Mouse (Mus musculus): ENCODE results near the gene Ddx39. TPM values are rescaled to one million over a fixed set of nuclear protein-coding genes. Genes with fewer than 3 reads are reported as not detected.

Ddx39 gene
- polyA plus RNA-seq, 1 experiment, result 24.0 TPM

DNA sequence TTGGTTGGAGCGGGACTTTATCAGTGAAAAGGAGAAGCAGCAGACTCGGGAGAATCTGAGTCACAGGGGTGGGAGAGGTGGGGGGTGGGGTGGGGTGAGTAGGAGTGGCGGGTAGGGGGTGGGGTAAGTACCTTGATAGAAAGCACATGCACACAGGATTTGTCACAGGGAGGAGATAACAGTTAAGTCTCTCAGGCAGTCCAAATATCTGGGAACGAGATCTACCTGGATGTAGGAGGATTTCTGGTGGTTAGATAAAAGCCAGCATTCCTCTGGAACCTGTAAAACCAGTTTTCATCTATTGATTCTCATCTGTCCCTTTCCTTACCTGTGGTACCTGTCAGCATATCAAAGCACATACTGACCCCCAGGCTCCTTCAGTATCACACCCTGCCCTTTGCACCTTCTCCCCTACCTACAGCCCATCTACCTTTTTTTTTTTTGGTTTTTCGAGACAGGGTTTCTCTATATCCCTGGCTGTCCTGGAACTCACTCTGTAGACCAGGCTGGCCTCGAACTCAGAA is 42.2 kb downstream of the Ddx39 start:
- TF ChIP-seq CTCF (IDR thresholded peaks at IDR 0.05; ENCODE audit: insufficient read depth, low read length) (no peak), POLR2A (IDR thresholded peaks at IDR 0.05; ENCODE audit: borderline replicate concordance, extremely low read depth, low read depth, low read length) (no peak)
- H3K4me1 ChIP-seq (ENCODE audit: control insufficient read depth, insufficient read depth, low read length), result peaks cover 5% of the 10 kb centered on the region; the same call in 1 of the 2 replicates
- 73% methylated on average over 6 of the region's 6 CpGs for WGBS
- no peak for DNase-seq
- H3K4me3 ChIP-seq (replicated peaks; ENCODE audit: extremely low read depth, low read depth, low read length), result no peak overlapping the region

DNA sequence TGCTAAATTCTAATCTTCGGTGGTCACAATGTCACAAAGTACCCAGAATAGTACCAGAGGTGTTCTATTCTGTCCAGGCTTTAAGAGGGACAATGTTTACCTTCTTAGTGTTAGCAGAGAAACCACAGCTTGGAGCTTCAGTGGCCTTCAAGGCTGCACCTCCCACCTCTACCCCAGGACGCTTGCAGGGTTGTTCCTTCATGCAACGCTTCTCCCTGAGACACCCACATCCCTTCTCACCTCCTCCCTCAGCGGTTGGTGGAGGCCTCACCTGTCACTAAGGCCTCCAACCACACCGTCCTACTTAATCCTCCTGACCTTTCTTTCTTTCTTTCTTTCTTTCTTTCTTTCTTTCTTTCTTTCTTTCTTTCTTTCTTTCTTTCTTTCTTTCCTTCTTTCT is 43.3 kb downstream of the Ddx39 start:
- TF ChIP-seq CTCF (IDR thresholded peaks at IDR 0.05; ENCODE audit: insufficient read depth, low read length), result no peak
- peaks cover 5% of the 10 kb centered on the region; the same call in 1 of the 2 replicates for H3K4me1 ChIP-seq (ENCODE audit: control insufficient read depth, insufficient read depth, low read length)
- 67% methylated on average over 5 of the region's 5 CpGs for WGBS
- no peak for DNase-seq
- H3K4me3 ChIP-seq (replicated peaks; ENCODE audit: extremely low read depth, low read depth, low read length), result no peak overlapping the region

DNA sequence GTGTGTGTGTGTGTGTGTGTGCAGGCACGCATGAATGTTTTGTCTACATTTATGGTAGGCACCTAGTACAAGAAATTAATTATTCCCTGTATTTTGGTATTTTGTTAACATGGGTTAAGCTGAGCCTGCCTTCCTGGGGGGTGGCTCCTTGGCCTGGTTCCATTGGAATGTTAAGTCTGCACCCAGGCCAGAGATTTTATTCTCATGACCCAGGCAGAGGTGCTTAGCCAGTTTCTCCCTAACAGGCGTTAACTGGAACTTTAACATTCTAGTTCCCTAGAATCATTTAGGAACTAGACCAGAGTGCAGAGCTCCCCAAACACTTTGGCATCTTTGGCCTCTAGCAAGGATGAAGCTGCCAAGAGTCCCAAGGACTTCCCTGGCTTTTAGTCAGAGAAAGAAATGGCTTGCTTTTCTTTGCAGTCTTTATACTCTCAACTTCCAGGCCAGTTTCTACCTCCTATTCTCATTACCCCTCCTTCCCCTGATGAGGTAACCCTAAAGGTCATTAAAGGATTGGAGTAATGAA is 44.3 kb downstream of the Ddx39 start:
- Histone ChIP-seq H3K4me1 (ENCODE audit: control insufficient read depth, insufficient read depth, low read length) (peaks cover 5% of the 10 kb centered on the region; the same call in 1 of the 2 replicates), H3K4me3 (replicated peaks; ENCODE audit: extremely low read depth, low read depth, low read length) (no peak overlapping the region)
- WGBS, result 52% methylated on average over 2 of the region's 2 CpGs
- TF ChIP-seq POLR2A (IDR thresholded peaks at IDR 0.05; ENCODE audit: borderline replicate concordance, extremely low read depth, low read depth, low read length), result no peak
- TF ChIP-seq CTCF (IDR thresholded peaks at IDR 0.05; ENCODE audit: insufficient read depth, low read length), result no peak
- DNase-seq, result no peak

DNA sequence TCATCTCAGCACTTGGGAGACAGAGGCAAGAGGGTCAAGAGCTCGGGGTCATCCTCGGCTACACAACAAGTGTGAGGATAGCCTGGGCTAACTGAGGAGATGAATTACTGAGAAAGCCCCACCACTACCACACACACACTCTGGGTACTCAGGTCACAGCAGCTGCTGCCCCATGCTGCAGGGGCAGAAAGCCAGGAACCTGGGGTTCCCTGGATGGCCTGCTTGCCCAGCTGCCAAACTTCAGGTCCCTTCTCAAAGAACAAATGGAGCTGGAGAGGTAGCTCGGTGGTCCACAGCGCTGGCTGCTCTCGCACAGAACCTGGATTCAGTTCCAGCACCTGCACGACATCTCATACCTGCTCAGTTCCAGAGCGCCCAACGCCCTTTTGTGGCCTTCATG is 49.1 kb downstream of the Ddx39 start:
- no peak for DNase-seq
- Histone ChIP-seq H3K4me1 (ENCODE audit: control insufficient read depth, insufficient read depth, low read length) (peaks cover 6% of the 10 kb centered on the region), H3K4me3 (replicated peaks; ENCODE audit: extremely low read depth, low read depth, low read length) (no peak overlapping the region)
- WGBS, result 95% methylated on average over 8 of the region's 8 CpGs
- TF ChIP-seq POLR2A (IDR thresholded peaks at IDR 0.05; ENCODE audit: borderline replicate concordance, extremely low read depth, low read depth, low read length) (no peak), CTCF (IDR thresholded peaks at IDR 0.05; ENCODE audit: insufficient read depth, low read length) (no peak)

DNA sequence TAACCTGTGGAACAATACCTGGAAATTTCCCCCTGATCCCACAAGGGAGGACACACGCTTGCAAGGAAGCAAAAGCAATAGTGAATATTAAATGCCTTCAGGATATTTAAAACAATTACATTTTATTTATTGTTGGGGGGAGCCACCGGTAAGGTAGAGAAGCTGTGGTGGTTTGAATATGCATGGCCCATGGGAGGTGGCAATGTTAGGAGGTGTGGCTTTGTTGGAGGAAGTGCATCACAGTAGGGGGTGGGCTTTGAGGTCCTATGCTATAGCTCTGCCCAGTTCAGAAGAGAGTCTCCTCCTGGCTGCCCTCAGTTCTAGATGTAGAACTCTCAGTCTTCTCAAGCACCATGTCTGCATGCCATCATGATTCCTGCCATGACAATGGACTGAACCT is 49.7 kb downstream of the Ddx39 start:
- no peak for DNase-seq
- no peak for TF ChIP-seq POLR2A (IDR thresholded peaks at IDR 0.05; ENCODE audit: borderline replicate concordance, extremely low read depth, low read depth, low read length)
- no peak for TF ChIP-seq CTCF (IDR thresholded peaks at IDR 0.05; ENCODE audit: insufficient read depth, low read length)
- peaks cover 10% of the 10 kb centered on the region for H3K4me1 ChIP-seq (ENCODE audit: control insufficient read depth, insufficient read depth, low read length)
- 69% methylated on average over 2 of the region's 2 CpGs for WGBS
- no peak overlapping the region for H3K4me3 ChIP-seq (replicated peaks; ENCODE audit: extremely low read depth, low read depth, low read length)

DNA sequence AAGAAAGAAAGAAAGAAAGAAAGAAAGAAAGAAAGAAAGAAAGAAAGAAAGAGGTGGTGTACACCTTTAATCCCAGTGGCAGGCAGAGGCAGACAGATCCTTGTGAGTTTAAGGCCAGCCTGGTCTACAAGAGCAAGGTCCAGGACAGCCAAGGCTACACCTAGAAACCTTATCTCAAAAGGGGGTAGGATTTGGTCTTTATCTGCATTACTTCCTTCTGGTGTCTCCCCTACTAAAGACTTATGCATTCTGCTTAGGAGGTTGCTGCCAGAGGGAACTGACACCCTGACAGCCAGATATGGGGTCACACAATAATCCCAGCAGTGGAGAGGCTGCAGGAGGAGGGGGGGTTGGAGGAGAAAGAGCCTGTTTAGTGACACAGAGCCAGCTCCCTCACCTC is 50.7 kb downstream of the Ddx39 start:
- Histone ChIP-seq H3K4me1 (ENCODE audit: control insufficient read depth, insufficient read depth, low read length) (peaks cover 11% of the 10 kb centered on the region), H3K4me3 (replicated peaks; ENCODE audit: extremely low read depth, low read depth, low read length) (no peak overlapping the region)
- TF ChIP-seq POLR2A (IDR thresholded peaks at IDR 0.05; ENCODE audit: borderline replicate concordance, extremely low read depth, low read depth, low read length), result no peak
- TF ChIP-seq CTCF (IDR thresholded peaks at IDR 0.05; ENCODE audit: insufficient read depth, low read length), result no peak
- no peak for DNase-seq

DNA sequence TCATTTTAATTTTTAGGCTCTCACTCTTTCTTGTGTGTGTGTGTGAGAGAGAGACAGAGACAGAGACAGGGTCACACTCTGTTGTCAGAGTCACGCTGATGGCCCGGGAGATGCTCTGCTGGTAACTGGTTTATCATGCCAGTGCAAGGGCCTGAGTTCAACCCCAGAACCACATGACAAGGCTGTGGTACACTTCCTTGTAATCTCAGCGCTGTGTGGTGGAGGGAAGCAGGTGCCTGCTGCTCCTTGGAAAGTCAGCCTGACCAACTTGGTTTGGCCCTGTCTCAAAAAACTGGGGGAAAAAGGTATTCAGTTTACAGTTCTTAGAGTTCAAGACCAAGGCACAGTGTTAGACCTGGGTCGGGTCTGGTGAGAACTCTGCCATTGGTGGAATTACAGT is 52.5 kb downstream of the Ddx39 start:
- WGBS, result 79% methylated on average over 4 of the region's 4 CpGs
- no peak for DNase-seq
- H3K4me3 ChIP-seq (replicated peaks; ENCODE audit: extremely low read depth, low read depth, low read length), result no peak overlapping the region
- TF ChIP-seq POLR2A (IDR thresholded peaks at IDR 0.05; ENCODE audit: borderline replicate concordance, extremely low read depth, low read depth, low read length) (no peak), CTCF (IDR thresholded peaks at IDR 0.05; ENCODE audit: insufficient read depth, low read length) (no peak)
- H3K4me1 ChIP-seq (ENCODE audit: control insufficient read depth, insufficient read depth, low read length), result peaks cover 15% of the 10 kb centered on the region

DNA sequence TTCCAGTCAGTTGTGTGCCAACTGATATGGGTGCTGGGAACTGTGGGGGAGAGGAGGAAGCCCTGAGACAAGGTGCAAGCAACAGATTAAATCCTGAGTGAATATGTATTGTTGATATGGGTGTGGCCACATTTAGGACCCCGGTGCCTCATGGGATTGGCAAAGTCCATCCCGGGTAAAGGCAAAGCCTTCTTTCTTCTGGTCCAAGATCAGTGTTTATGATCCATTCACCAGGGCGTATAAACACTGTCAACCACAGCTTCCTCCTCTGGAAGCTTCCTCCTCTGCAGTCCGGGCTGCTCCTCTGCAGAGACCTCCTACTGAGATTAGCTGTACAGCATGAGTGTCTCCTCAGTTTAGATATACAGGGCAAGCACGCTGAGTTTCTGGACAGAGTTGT is 53.5 kb downstream of the Ddx39 start:
- peak; percentile 40 for DNase-seq

DNA sequence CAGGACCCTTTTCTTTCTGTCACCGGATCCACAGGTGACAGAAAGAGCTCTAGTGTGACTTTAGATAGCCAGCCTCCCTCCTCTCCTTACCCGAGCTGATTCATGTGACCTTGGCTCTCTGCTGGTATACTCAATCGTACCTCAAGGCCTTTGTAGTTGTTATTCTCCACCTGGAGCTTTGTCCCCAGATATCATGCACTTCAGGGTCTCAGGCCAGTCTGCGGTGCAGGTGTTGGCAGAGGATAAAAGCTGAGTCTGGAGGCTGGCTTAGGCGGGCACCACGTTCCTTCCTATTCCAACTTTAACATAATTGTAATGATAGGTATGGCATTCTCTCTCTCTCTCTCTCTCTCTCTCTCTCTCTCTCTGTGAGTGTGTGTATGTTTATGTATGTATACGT is 54.7 kb downstream of the Ddx39 start:
- H3K4me3 ChIP-seq (replicated peaks; ENCODE audit: extremely low read depth, low read depth, low read length), result no peak overlapping the region
- DNase-seq, result no peak
- no peak for TF ChIP-seq POLR2A (IDR thresholded peaks at IDR 0.05; ENCODE audit: borderline replicate concordance, extremely low read depth, low read depth, low read length)
- no peak for TF ChIP-seq CTCF (IDR thresholded peaks at IDR 0.05; ENCODE audit: insufficient read depth, low read length)
- peaks cover 22% of the 10 kb centered on the region for H3K4me1 ChIP-seq (ENCODE audit: control insufficient read depth, insufficient read depth, low read length)
- WGBS, result 60% methylated on average over 7 of the region's 7 CpGs

More for the DNA sequence above, 53.5 kb downstream of the Ddx39 start:
- H3K4me3 ChIP-seq (replicated peaks; ENCODE audit: extremely low read depth, low read depth, low read length), result no peak overlapping the region
- peak; percentile 8; the same call in 1 of the 2 replicates for TF ChIP-seq POLR2A (IDR thresholded peaks at IDR 0.05; ENCODE audit: borderline replicate concordance, extremely low read depth, low read depth, low read length)
- TF ChIP-seq CTCF (IDR thresholded peaks at IDR 0.05; ENCODE audit: insufficient read depth, low read length), result no peak
- WGBS, result 12% methylated on average over 5 of the region's 5 CpGs
- H3K4me1 ChIP-seq (ENCODE audit: control insufficient read depth, insufficient read depth, low read length), result peaks cover 22% of the 10 kb centered on the region

DNA sequence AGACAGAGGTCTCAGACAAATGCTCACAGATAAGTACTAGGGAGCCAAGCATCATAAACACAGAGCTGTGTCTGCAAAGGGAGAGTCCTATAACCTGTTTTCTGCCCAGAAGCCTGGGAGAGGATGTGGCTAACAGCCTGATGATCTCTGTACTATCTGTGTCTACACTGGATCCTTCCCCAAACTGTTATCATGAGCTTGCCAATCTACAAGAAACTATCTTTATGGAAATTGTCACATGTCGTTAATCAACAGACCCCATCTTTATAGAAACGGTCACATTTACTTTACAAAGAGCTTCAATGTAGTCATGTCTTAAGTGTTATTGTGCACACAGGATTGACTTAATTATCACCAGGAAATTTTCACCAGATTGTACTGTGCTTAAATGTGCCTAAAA is 55.7 kb downstream of the Ddx39 start:
- TF ChIP-seq CTCF (IDR thresholded peaks at IDR 0.05; ENCODE audit: insufficient read depth, low read length) (no peak), POLR2A (IDR thresholded peaks at IDR 0.05; ENCODE audit: borderline replicate concordance, extremely low read depth, low read depth, low read length) (no peak)
- 78% methylated on average over 2 of the region's 2 CpGs for WGBS

More for the DNA sequence above, 55.7 kb downstream of the Ddx39 start:
- no peak for DNase-seq
- Histone ChIP-seq H3K4me3 (replicated peaks; ENCODE audit: extremely low read depth, low read depth, low read length) (no peak overlapping the region), H3K4me1 (ENCODE audit: control insufficient read depth, insufficient read depth, low read length) (peaks cover 22% of the 10 kb centered on the region)

Measured in lung, adult 2 months (tissue).